Mouse (Mus musculus): ENCODE results near the gene Gabrr3. TPM values are rescaled to one million over a fixed set of nuclear protein-coding genes. Genes with fewer than 3 reads are reported as not detected.

The Gabrr3 gene
- polyA plus RNA-seq (2014; fragmentation: Nextera tagmentation; extraction: Ambion mirVana), result 0.12 and 0.17 TPM in 2 replicates

DNA sequence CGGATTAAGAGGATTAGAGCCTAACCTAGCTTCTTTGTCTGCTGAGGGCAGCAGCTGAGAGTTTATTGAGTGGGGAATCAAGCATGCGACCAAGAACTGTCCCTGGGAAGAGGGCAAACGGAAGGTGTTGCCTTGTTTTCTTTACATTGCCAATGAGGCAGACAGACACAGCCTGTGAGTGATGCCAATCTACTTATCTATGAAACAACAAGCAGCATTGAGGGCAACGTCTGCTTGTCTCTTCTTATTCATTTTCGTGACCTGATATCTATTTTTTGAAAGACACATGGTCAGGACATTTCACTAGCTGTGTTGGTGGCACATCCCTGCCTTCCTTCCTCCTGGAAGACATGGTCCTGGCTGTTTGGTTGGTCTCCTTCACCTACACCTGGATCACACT is at the start of gene Gabrr3:
Gene Gabrr3 (plus strand): TSS at position 301 of the 400 bp plus-strand sequence.
- no peaks in the 10 kb centered on the region for H3K27me3 ChIP-seq (replicated peaks; ENCODE audit: control insufficient read depth, insufficient read depth, low read length)
- H3K4me1 ChIP-seq (ENCODE audit: control insufficient read depth, insufficient read depth, low read length), result peaks cover 5% of the 10 kb centered on the region; the same call in 1 of the 2 replicates
- H3K4me3 ChIP-seq (ENCODE audit: low read depth, low read length), result no peak within 1 kb of the TSS
- no peaks in the 10 kb centered on the region for H3K9me3 ChIP-seq (ENCODE audit: control insufficient read depth, low read length)
- H3K27ac ChIP-seq (replicated peaks; ENCODE audit: low read depth, low read length), result no peak within 1 kb of the TSS
- H3K36me3 ChIP-seq (ENCODE audit: control insufficient read depth, insufficient read depth, low read length), result no peaks in the 10 kb centered on the region
- WGBS, result 74% methylated on average over 5 of the region's 5 CpGs
- ATAC-seq (ENCODE audit: low read depth) (no peak), DNase-seq (ENCODE audit: low spot score) (no peak)
- no peak within 1 kb of the TSS for H3K4me2 ChIP-seq (ENCODE audit: low read depth, low read length)
- no peak within 1 kb of the TSS for H3K9ac ChIP-seq (ENCODE audit: low read depth, low read length)

DNA sequence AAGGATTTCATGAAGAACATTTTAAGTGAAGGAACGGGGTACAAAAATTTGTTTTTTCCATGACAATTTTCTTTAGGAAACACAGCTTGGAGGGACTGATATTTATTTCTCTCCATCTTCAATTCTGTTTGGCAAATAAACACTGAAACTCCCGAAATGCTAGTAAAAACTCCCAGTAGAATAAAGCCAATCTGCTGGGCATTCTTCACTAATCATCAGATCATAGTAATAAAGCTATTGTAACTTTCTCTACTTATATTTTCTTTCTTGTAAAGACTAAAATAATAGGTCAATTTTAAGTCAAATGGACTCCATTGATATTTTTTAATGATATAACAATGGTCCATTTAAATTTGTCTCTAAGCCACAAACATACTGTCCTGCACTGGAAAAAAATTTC is 43.2 kb upstream of the Gabrr3 start, which contains the start of gene Olfr209:
Gene Olfr209 (minus strand): TSS at position 101 of the 400 bp plus-strand sequence.
- DNase-seq (ENCODE audit: low spot score) (no peak), ATAC-seq (ENCODE audit: low read depth) (no peak)
- Histone ChIP-seq H3K9me3 (ENCODE audit: control insufficient read depth, low read length) (no peaks in the 10 kb centered on the region), H3K9ac (ENCODE audit: low read depth, low read length) (no peak within 1 kb of the TSS), H3K4me2 (ENCODE audit: low read depth, low read length) (no peak within 1 kb of the TSS), H3K36me3 (ENCODE audit: control insufficient read depth, insufficient read depth, low read length) (no peaks in the 10 kb centered on the region), H3K4me1 (ENCODE audit: control insufficient read depth, insufficient read depth, low read length) (no peaks in the 10 kb centered on the region), H3K4me3 (ENCODE audit: low read depth, low read length) (no peak within 1 kb of the TSS), H3K27me3 (replicated peaks; ENCODE audit: control insufficient read depth, insufficient read depth, low read length) (no peaks in the 10 kb centered on the region), H3K27ac (replicated peaks; ENCODE audit: low read depth, low read length) (no peak within 1 kb of the TSS)
- 74% methylated on average over 2 of the region's 2 CpGs for WGBS

DNA sequence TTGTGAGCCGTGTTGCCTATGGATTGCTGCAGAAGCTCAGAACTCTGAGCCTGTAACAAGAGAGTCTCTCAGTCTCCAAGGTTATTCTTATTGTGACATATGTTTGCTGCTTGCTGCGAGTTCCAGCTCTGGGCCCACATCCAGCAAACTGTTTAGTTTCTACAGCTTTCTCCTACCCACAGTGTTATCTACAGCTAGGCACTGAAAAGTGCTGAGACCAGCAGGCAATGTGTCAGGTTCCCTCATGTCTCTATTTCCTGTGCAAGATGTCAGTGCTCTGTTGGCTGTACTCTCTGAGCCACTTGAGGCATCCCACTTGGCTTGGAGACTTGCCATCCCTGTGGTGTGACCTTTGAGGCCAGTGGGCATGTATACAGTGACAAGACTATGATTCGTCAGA is 13.8 kb upstream of the Gabrr3 start:
- 63% methylated on average over 3 of the region's 3 CpGs for WGBS
- Histone ChIP-seq H3K4me1 (ENCODE audit: control insufficient read depth, insufficient read depth, low read length) (no peaks in the 10 kb centered on the region), H3K27ac (replicated peaks; ENCODE audit: low read depth, low read length) (no peak overlapping the region), H3K9me3 (ENCODE audit: control insufficient read depth, low read length) (no peaks in the 10 kb centered on the region), H3K27me3 (replicated peaks; ENCODE audit: control insufficient read depth, insufficient read depth, low read length) (no peaks in the 10 kb centered on the region), H3K4me3 (ENCODE audit: low read depth, low read length) (no peak overlapping the region), H3K36me3 (ENCODE audit: control insufficient read depth, insufficient read depth, low read length) (no peaks in the 10 kb centered on the region), H3K4me2 (ENCODE audit: low read depth, low read length) (no peak overlapping the region), H3K9ac (ENCODE audit: low read depth, low read length) (no peak overlapping the region)
- no peak for ATAC-seq (ENCODE audit: low read depth)
- no peak for DNase-seq (ENCODE audit: low spot score)

DNA sequence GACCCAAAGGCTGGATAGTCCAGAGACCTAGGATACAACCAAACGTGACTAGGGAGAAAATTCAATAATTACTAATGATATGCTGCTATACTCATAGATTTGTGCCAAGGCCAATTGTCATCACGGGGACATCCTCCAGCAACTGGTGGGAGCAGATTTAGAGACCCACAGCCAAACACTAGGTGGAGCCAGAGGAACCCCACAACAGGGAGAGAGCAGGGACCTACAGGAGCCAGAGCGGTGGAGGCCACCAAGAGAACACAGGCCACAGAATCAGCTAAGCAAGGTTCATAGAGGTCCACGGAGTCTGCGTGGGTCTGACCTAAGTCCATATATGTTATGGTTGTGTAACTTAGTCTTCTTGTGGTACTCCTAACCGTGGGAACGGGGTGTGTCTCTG is 6.0 kb upstream of the Gabrr3 start:
- ATAC-seq (ENCODE audit: low read depth) (no peak), DNase-seq (ENCODE audit: low spot score) (no peak)
- H3K9ac ChIP-seq (ENCODE audit: low read depth, low read length), result no peak overlapping the region
- no peak overlapping the region for H3K4me3 ChIP-seq (ENCODE audit: low read depth, low read length)
- no peaks in the 10 kb centered on the region for H3K9me3 ChIP-seq (ENCODE audit: control insufficient read depth, low read length)
- 74% methylated on average over 7 of the region's 7 CpGs for WGBS
- no peaks in the 10 kb centered on the region for H3K36me3 ChIP-seq (ENCODE audit: control insufficient read depth, insufficient read depth, low read length)
- no peak overlapping the region for H3K27ac ChIP-seq (replicated peaks; ENCODE audit: low read depth, low read length)
- H3K4me2 ChIP-seq (ENCODE audit: low read depth, low read length), result no peak overlapping the region
- no peaks in the 10 kb centered on the region for H3K27me3 ChIP-seq (replicated peaks; ENCODE audit: control insufficient read depth, insufficient read depth, low read length)
- H3K4me1 ChIP-seq (ENCODE audit: control insufficient read depth, insufficient read depth, low read length), result no peaks in the 10 kb centered on the region

DNA sequence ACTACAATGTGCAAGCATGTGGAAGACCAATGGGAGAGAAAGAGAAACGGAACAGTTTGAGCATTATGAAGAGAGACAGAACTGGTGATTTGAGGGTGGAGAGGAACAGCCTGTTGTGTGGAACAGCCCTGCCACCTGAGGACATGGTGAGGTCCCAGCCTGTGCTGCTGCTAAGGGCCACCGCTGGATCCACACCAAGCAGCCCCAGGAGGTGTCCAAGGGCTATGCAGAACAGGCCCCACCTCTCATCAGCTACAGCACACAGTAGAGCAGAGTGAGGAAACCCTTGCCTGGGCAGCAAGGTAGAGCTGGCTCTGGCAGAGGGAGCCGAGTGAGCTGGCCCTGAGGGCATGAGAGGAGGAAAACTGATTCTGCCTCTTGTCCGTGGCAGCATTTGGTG is 5.1 kb upstream of the Gabrr3 start:
- DNase-seq (ENCODE audit: low spot score) (no peak), ATAC-seq (ENCODE audit: low read depth) (no peak)
- H3K27ac ChIP-seq (replicated peaks; ENCODE audit: low read depth, low read length), result no peak overlapping the region
- WGBS, result 59% methylated on average over 4 of the region's 4 CpGs
- H3K9ac ChIP-seq (ENCODE audit: low read depth, low read length), result no peak overlapping the region
- H3K4me2 ChIP-seq (ENCODE audit: low read depth, low read length), result no peak overlapping the region
- no peak overlapping the region for H3K4me3 ChIP-seq (ENCODE audit: low read depth, low read length)
- no peaks in the 10 kb centered on the region for H3K9me3 ChIP-seq (ENCODE audit: control insufficient read depth, low read length)
- no peaks in the 10 kb centered on the region for H3K27me3 ChIP-seq (replicated peaks; ENCODE audit: control insufficient read depth, insufficient read depth, low read length)
- H3K36me3 ChIP-seq (ENCODE audit: control insufficient read depth, insufficient read depth, low read length), result no peaks in the 10 kb centered on the region
- H3K4me1 ChIP-seq (ENCODE audit: control insufficient read depth, insufficient read depth, low read length), result no peaks in the 10 kb centered on the region

DNA sequence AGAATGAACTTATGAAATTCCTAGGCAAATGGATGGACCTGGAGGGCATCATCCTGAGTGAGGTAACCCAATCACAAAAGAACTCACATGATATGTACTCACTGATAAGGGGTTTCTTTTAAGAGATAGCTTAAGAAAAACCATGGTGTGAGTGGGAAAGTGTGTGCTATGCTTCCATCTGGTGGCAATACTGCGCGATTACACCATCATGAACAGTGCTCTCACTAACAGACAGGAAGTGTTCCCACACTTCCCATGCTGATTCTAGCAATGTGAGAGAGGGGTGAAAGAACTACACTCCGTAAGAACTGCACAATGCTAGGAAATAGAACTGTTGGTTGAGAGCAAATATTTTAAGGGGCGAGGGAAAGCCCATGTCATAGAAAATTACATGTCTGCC is 3.4 kb upstream of the Gabrr3 start:
- ATAC-seq (ENCODE audit: low read depth) (peak; percentile 62), DNase-seq (ENCODE audit: low spot score) (peak; percentile 42)
- Histone ChIP-seq H3K4me2 (ENCODE audit: low read depth, low read length) (no peak overlapping the region), H3K27me3 (replicated peaks; ENCODE audit: control insufficient read depth, insufficient read depth, low read length) (no peaks in the 10 kb centered on the region), H3K9ac (ENCODE audit: low read depth, low read length) (no peak overlapping the region), H3K4me1 (ENCODE audit: control insufficient read depth, insufficient read depth, low read length) (no peaks in the 10 kb centered on the region), H3K4me3 (ENCODE audit: low read depth, low read length) (no peak overlapping the region), H3K36me3 (ENCODE audit: control insufficient read depth, insufficient read depth, low read length) (no peaks in the 10 kb centered on the region), H3K27ac (replicated peaks; ENCODE audit: low read depth, low read length) (no peak overlapping the region), H3K9me3 (ENCODE audit: control insufficient read depth, low read length) (no peaks in the 10 kb centered on the region)
- WGBS, result 10% methylated on average over 4 of the region's 4 CpGs

DNA sequence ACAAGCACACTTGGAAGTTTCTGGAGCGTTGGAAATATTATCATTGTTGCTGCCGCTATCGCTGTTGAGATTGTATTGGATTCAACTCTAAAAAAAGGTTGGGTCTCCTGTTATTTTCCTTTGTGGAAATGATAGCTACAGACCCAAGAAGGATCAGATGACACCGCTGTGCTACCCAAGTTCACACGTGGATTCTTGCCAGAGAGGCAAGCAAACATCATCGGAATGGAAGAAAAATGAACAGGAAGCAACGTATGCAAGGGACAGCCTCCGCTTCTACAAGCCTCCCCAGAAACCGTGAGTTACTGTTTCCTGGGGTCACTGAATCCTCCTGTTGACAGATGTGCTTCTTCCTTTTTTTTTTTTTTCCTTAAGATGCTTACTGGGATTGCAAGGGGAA is 2.3 kb upstream of the Gabrr3 start:
- Histone ChIP-seq H3K9ac (ENCODE audit: low read depth, low read length) (no peak overlapping the region), H3K9me3 (ENCODE audit: control insufficient read depth, low read length) (no peaks in the 10 kb centered on the region), H3K4me3 (ENCODE audit: low read depth, low read length) (no peak overlapping the region), H3K36me3 (ENCODE audit: control insufficient read depth, insufficient read depth, low read length) (no peaks in the 10 kb centered on the region), H3K27me3 (replicated peaks; ENCODE audit: control insufficient read depth, insufficient read depth, low read length) (no peaks in the 10 kb centered on the region), H3K4me2 (ENCODE audit: low read depth, low read length) (no peak overlapping the region), H3K4me1 (ENCODE audit: control insufficient read depth, insufficient read depth, low read length) (peaks cover 5% of the 10 kb centered on the region; the same call in 1 of the 2 replicates), H3K27ac (replicated peaks; ENCODE audit: low read depth, low read length) (no peak overlapping the region)
- WGBS, result 61% methylated on average over 9 of the region's 9 CpGs
- DNase-seq (ENCODE audit: low spot score) (no peak), ATAC-seq (ENCODE audit: low read depth) (no peak)

DNA sequence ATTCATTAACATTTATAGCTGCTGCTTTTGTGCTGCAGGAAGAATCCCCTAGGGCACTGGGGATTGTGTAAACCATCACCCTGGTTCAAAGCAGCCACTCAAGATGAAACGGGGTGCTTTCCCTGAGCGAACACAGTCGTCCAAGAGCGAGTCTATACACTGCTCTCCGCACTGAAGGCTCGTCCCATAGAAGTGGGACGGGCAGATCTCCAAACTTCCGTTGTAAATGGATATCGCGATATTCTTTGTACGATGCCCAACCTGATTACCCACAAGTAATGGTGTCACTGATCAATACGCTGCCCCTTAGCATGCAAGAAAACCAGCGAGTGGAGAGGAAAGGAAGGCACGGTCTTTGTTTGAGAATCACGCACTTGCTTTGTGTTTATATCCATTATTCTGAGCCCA is 2.2 kb downstream of the Gabrr3 start:
- WGBS, result 58% methylated on average over 15 of the region's 15 CpGs
- ATAC-seq (ENCODE audit: low read depth), result no peak
- Histone ChIP-seq H3K4me2 (ENCODE audit: low read depth, low read length) (0 out of 2 replicates have a peak overlapping the region, but pooled peaks have one; percentile 12), H3K9ac (ENCODE audit: low read depth, low read length) (no peak overlapping the region), H3K9me3 (ENCODE audit: control insufficient read depth, low read length) (no peaks in the 10 kb centered on the region), H3K4me1 (ENCODE audit: control insufficient read depth, insufficient read depth, low read length) (peaks cover 5% of the 10 kb centered on the region; the same call in 1 of the 2 replicates), H3K27me3 (replicated peaks; ENCODE audit: control insufficient read depth, insufficient read depth, low read length) (no peaks in the 10 kb centered on the region), H3K27ac (replicated peaks; ENCODE audit: low read depth, low read length) (no peak overlapping the region), H3K36me3 (ENCODE audit: control insufficient read depth, insufficient read depth, low read length) (no peaks in the 10 kb centered on the region), H3K4me3 (ENCODE audit: low read depth, low read length) (no peak overlapping the region)
- peak; percentile 36 for DNase-seq (ENCODE audit: low spot score)

DNA sequence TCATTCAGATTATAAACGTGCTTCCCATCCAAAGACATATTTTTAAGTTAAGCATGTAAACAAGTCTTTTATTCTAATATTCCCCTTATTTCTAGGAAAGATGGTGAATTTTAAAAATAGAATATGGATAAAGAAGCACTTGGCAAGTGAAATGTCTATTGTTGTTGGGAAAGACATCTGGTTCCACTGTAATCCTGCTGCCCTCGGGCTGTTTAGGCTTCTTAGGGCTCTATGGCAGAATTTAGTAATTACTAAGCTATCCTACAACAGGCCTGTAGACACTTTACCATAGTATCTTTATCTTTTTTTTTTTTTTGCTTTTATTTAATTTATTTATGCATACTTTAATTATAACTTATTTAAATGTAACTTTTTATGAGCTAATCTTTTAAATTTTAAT is 2.7 kb downstream of the Gabrr3 start:
- DNase-seq (ENCODE audit: low spot score) (no peak), ATAC-seq (ENCODE audit: low read depth) (no peak)
- Histone ChIP-seq H3K27me3 (replicated peaks; ENCODE audit: control insufficient read depth, insufficient read depth, low read length) (no peaks in the 10 kb centered on the region), H3K4me3 (ENCODE audit: low read depth, low read length) (no peak overlapping the region), H3K9me3 (ENCODE audit: control insufficient read depth, low read length) (no peaks in the 10 kb centered on the region), H3K4me1 (ENCODE audit: control insufficient read depth, insufficient read depth, low read length) (peaks cover 5% of the 10 kb centered on the region; the same call in 1 of the 2 replicates), H3K4me2 (ENCODE audit: low read depth, low read length) (no peak overlapping the region), H3K9ac (ENCODE audit: low read depth, low read length) (no peak overlapping the region), H3K36me3 (ENCODE audit: control insufficient read depth, insufficient read depth, low read length) (no peaks in the 10 kb centered on the region), H3K27ac (replicated peaks; ENCODE audit: low read depth, low read length) (no peak overlapping the region)
- WGBS, result 45% methylated on average over 2 of the region's 2 CpGs
